Mouse (Mus musculus) hematopoietic stem cell, adult 5-6 weeks (primary cell): Measurements from ENCODE around the gene Padi6. TPM values are rescaled to one million over a fixed set of nuclear protein-coding genes. Genes with fewer than 3 reads are reported as not detected.

Source experiments
- ATAC-seq, 2 experiments: fragments of 125-278 bp in 1 of 2; replicated peaks in 1 of 2; 2 replicates each; pipeline ENCODE4 v1.8.0; 2016 to 2017; ENCODE audit warnings: inconsistent platforms in 2 of 2, mild to moderate bottlenecking in 2 of 2, moderate number of reproducible peaks in 2 of 2, low read depth in 1 of 2, moderate TSS enrichment in 1 of 2; ENCODE audit not compliant: low FRiP score in 2 of 2, poor library complexity in 2 of 2, severe bottlenecking in 2 of 2, insufficient read depth in 1 of 2, low TSS enrichment in 1 of 2
- total RNA-seq: library from RNA; stranded (forward); fragments of 172-1452, 232-1000 nt; gene quantifications from 2 replicates; pipeline ENCODE4 v1.2.3, GENCODE M21; 2017

Padi6 gene
- total RNA-seq, 1 experiment from 2014 or later, result not detected

GRCm38 (mm10) chr4:140699441-140700127, 42.9 kb downstream of the Padi6 start:
- peak; percentile 66 to 68 for ATAC-seq

GRCm38 (mm10) chr4:140695675-140696585, 46.5 kb downstream of the Padi6 start:
- ATAC-seq, result peak; percentile 31 to 40; a peak in 3 of 4 replicates

GRCm38 (mm10) chr4:140695146-140695545, 47.3 kb downstream of the Padi6 start:
- no peak for ATAC-seq

GRCm38 (mm10) chr4:140694551-140695060, 47.8 kb downstream of the Padi6 start:
- no peak for ATAC-seq

- ATAC-seq, result peak; percentile 61 to 79
These were observed 48.9 kb downstream of the Padi6 start for GRCm38 (mm10) chr4:140693513-140693912.

GRCm38 (mm10) chr4:140691481-140691880, 51.0 kb downstream of the Padi6 start:
- no peak for ATAC-seq

- ATAC-seq, result peak in 1 of 2 experiments; percentile 23; a peak in 1 of 4 replicates
These were observed 52.4 kb downstream of the Padi6 start for GRCm38 (mm10) chr4:140689873-140690655.

GRCm38 (mm10) chr4:140688826-140689425, 53.5 kb downstream of the Padi6 start:
- no peak for ATAC-seq

- ATAC-seq, result no peak
These were observed 54.2 kb downstream of the Padi6 start for GRCm38 (mm10) chr4:140688044-140688825.

- ATAC-seq, result 0 out of 4 replicates have a peak, but pooled peaks of 1 of the 2 experiments have one; percentile 2
These were observed 57.6 kb downstream of the Padi6 start for GRCm38 (mm10) chr4:140684881-140685303.

- peak; percentile 57 to 73 for ATAC-seq
These were observed 58.1 kb downstream of the Padi6 start for GRCm38 (mm10) chr4:140684141-140684871.

- ATAC-seq, result 0 out of 4 replicates have a peak, but pooled peaks of 1 of the 2 experiments have one; percentile 1
These were observed 58.8 kb downstream of the Padi6 start for GRCm38 (mm10) chr4:140683608-140684007.

GRCm38 (mm10) chr4:140680731-140681397, 61.6 kb downstream of the Padi6 start:
- ATAC-seq, result 0 out of 4 replicates have a peak, but pooled peaks of 1 of the 2 experiments have one; percentile 5

GRCm38 (mm10) chr4:140679723-140680380, 62.6 kb downstream of the Padi6 start:
- ATAC-seq, result peak; percentile 64 to 73

- ATAC-seq, result no peak
These were observed 63.4 kb downstream of the Padi6 start for GRCm38 (mm10) chr4:140679038-140679437.
